Mouse (Mus musculus) G1E (cell line): ENCODE data around the gene Ccser2. TPM values are rescaled to one million over a fixed set of nuclear protein-coding genes. Genes with fewer than 3 reads are reported as not detected.

ENCODE experiments used
- ATAC-seq: 2 replicates; pipeline ENCODE4 v1.8.0; 2016; ENCODE audit warnings: mild to moderate bottlenecking; ENCODE audit not compliant: insufficient number of reproducible peaks, poor library complexity, low FRiP score, severe bottlenecking; ENCODE audit errors: extremely low read depth
- DNase-seq: peaks from one replicate; pipeline ENCODE4 v3.0.0; 2012; ENCODE audit warnings: low spot score
- H3K27me3 ChIP-seq: 2 replicates; pipeline ENCODE4 v1.6.1; 2012; ENCODE audit warnings: mild to moderate bottlenecking, low read length, inconsistent platforms; ENCODE audit not compliant: insufficient read depth
- H3K36me3 ChIP-seq: replicated peaks from 2 replicates; pipeline ENCODE3; 2012; ENCODE audit warnings: mild to moderate bottlenecking, inconsistent platforms
- H3K4me1 ChIP-seq: 2 replicates; pipeline ENCODE4 v1.6.1; 2012; ENCODE audit warnings: low read depth, low read length, inconsistent platforms, mixed read lengths; ENCODE audit not compliant: insufficient read depth
- H3K4me3 ChIP-seq: 2 replicates; pipeline ENCODE4 v1.5.1; 2012; ENCODE audit warnings: low read depth, mild to moderate bottlenecking, inconsistent platforms, low read length, moderate library complexity, mixed read lengths
- H3K9me3 ChIP-seq: replicated peaks from 2 replicates; pipeline ENCODE4 v1.6.1; 2012; ENCODE audit warnings: inconsistent platforms
- CTCF ChIP-seq: IDR thresholded peaks from 2 replicates; pipeline ENCODE4 v1.5.1; 2012; ENCODE audit warnings: low read depth, low read length, inconsistent platforms, mixed read lengths
- GATA1 ChIP-seq: IDR thresholded peaks from 2 replicates; pipeline ENCODE4 v1.6.1; 2012; ENCODE audit warnings: borderline replicate concordance, low read length, inconsistent platforms, mixed read lengths
- GATA2 ChIP-seq: IDR thresholded peaks from 2 replicates; pipeline ENCODE4 v1.6.1; 2012; ENCODE audit warnings: low read depth, low read length, inconsistent platforms, borderline replicate concordance
- POLR2AphosphoS5 ChIP-seq: IDR thresholded peaks from 2 replicates; pipeline ENCODE4 v1.6.1; 2012; ENCODE audit warnings: low read depth, low read length, inconsistent platforms; ENCODE audit not compliant: insufficient replicate concordance
- TAL1 ChIP-seq: conservative IDR thresholded peaks from 2 replicates; pipeline ENCODE4 v1.6.1; 2012; ENCODE audit warnings: low read depth, low read length, inconsistent platforms, mixed read lengths
- polyA plus RNA-seq: library from polyadenylated mRNA; stranded (reverse); fragments of >175 nt; gene quantifications from 2 replicates; pipeline ENCODE4 v1.2.3, GENCODE M21; 2012
- total RNA-seq, 2 experiments: library from RNA; stranded (forward) in 1 of 2; stranded (reverse) in 1 of 2; fragments of 200-1000 nt in 1 of 2; fragments of >200 nt in 1 of 2; fragmentation: Nextera tagmentation in 1 of 2; gene quantifications; 2 replicates each; pipeline ENCODE4 v1.2.3; 2014 to 2017

Gene Ccser2
- total and polyA plus RNA-seq, 3 experiments, result 0.53 to 16.9 (median 7.5) TPM

DNA sequence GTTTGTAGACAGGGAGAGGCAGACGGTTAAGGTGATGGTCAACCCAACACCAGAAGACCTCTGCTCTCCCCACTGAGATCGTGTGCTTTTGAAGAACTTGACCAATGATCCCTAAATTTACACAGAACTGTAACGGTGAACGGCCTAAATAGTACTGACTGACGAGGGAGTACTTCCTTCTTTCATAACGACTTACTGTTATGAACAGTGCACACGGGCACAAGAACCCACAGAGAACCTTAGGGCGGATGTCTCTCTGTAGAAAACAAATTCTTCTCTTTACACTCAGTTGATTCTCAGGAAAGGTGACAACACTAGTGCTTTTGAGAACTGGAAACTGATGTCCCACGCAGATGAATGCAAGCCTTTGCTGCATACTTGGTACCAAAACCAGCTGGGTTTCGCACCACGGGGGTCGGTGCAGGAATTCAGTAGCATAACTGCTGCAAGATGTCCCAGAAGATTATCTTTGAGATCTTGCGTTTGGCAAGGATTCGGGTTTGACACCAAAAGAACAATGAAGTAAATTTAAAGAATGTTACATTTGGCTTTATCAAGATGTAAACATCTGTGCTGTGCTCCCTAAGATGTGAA is 99.7 kb downstream of the Ccser2 start:
- H3K4me3 ChIP-seq, result no peak overlapping the region
- ATAC-seq (no peak), DNase-seq (no peak)
- H3K36me3 ChIP-seq, result no peaks in the 10 kb centered on the region
- TF ChIP-seq CTCF, result no peak
- no peak for TF ChIP-seq POLR2AphosphoS5
- H3K27me3 ChIP-seq, result no peaks in the 10 kb centered on the region
- H3K9me3 ChIP-seq, result no peaks in the 10 kb centered on the region
- peaks cover 2% of the 10 kb centered on the region for H3K4me1 ChIP-seq

DNA sequence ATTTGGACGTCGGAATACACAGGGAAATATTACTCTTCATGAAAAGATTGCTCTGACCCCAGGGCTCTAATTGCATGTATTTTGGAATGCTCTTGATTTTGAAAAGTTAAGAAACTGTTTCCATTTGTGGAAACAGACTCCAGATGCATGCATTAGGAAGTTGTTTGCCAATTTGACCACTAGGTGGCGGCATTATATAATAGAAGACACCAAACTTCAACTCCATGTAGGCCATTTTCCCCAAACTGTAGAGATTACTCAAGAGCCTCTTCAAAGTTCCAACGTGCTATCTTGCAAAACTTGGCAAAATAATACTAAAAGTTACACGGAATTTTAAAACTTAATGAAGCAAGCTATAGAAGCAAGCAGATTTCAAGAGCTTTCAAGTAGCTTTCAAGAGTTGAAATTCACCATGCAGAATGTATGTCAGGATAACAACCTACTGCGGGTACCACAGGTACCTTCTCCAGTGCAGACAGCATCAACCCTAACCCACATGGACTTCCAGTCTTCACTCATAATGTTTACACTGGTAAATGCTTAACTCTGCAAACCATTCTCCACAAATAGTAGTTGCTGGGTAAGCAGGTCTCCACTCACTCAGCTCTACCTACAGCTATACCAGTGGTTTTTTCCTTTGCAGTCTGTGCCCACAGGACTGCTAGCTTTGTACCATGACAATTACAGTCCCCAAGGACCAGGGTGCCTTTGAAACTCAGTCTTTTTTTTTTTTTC is 101.4 kb downstream of the Ccser2 start:
- H3K4me3 ChIP-seq, result no peak overlapping the region
- H3K9me3 ChIP-seq, result no peaks in the 10 kb centered on the region
- DNase-seq (peak; percentile 4), ATAC-seq (no peak)
- H3K36me3 ChIP-seq, result no peaks in the 10 kb centered on the region
- TF ChIP-seq TAL1 (no peak), POLR2AphosphoS5 (no peak), GATA1 (no peak)
- H3K4me1 ChIP-seq, result peaks cover 4% of the 10 kb centered on the region
- no peaks in the 10 kb centered on the region for H3K27me3 ChIP-seq

DNA sequence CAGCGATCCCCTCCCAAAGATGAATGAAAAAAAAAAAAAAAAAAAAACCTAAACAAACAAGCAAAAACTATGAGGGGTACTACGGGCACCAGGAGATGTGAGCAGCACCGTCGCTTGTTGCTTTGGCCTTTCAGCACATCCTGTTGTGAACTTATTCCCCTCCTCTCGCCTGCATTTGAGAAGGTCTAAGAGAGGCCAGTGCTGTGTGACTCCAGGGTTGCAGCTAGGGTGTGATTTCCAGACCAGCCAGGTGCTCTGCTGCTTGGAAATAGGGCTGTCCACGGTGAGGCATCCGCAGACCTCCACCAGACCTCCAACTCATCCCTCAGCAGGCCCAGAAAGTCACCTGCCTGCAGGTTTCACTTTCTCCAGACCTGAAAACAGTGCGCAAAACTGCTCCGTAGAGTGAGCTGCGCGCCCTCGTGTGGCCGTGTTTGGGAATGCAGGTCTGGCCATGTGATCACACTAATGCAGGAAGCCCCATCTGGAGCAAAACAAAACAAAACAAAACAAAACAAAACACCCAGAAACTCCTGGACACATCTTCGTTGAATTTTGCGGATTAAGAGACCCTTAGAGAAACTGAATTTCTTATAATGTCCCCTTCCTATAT is 104.6 kb downstream of the Ccser2 start:
- no peaks in the 10 kb centered on the region for H3K36me3 ChIP-seq
- H3K4me1 ChIP-seq, result peaks cover 4% of the 10 kb centered on the region
- DNase-seq (peak; percentile 17), ATAC-seq (no peak; the same call in 1 of the 2 replicates)
- no peaks in the 10 kb centered on the region for H3K27me3 ChIP-seq
- H3K4me3 ChIP-seq, result no peak overlapping the region; the same call in 1 of the 2 replicates
- TF ChIP-seq CTCF (peak; percentile 56), POLR2AphosphoS5 (no peak)
- H3K9me3 ChIP-seq, result no peaks in the 10 kb centered on the region

DNA sequence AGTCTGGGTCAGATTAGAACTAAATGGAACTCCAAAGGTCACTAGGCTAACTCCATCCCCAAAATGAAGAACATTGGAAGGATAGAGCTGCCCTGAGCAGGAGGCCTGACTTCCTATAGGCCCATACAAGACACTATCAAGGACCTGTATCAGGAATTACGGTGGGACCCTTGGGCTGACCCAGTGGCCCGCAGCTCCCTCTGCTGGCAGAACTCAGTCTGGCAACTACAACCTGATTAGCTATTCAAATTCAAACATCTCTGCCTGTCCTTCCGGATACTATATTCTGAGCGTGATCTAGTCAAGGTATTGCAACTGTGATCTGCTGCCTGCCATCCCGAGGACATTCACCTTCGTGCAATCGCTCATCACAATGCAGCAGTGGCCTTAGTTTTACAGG is 106.2 kb downstream of the Ccser2 start:
- H3K9me3 ChIP-seq, result no peaks in the 10 kb centered on the region
- no peak; the same call in 1 of the 2 replicates for ATAC-seq
- peaks cover 4% of the 10 kb centered on the region for H3K4me1 ChIP-seq
- no peak overlapping the region for H3K4me3 ChIP-seq
- H3K36me3 ChIP-seq, result no peaks in the 10 kb centered on the region
- TF ChIP-seq GATA2 (no peak), GATA1 (no peak), TAL1 (no peak), POLR2AphosphoS5 (no peak), CTCF (no peak)
- DNase-seq, result no peak
- no peaks in the 10 kb centered on the region for H3K27me3 ChIP-seq

DNA sequence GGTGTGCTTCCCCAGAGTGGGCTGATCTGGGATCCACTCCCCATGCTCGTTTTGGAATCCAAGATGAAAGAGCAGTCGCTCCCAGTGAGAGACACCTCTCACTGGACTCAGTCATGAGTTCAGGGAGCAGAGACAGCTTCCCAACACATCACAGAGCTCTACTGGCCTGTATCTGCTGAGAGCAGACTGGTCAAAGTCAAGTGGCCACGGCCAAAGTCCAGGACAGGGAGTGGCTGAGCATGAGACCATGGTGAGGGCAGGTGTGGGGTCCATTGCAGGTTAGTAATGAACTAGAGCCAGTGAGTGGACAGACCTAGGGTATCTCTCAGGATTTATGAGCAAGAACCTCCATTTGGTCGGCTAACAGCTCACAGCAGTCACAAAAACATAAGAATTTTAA is 109.6 kb downstream of the Ccser2 start:
- ATAC-seq (no peak), DNase-seq (no peak)
- Histone ChIP-seq H3K4me3 (no peak overlapping the region), H3K4me1 (peaks cover 2% of the 10 kb centered on the region), H3K9me3 (no peaks in the 10 kb centered on the region), H3K36me3 (no peaks in the 10 kb centered on the region), H3K27me3 (no peaks in the 10 kb centered on the region)
- TF ChIP-seq CTCF, result no peak
- no peak for TF ChIP-seq GATA1
- TF ChIP-seq GATA2, result no peak
- no peak for TF ChIP-seq POLR2AphosphoS5
- no peak for TF ChIP-seq TAL1

DNA sequence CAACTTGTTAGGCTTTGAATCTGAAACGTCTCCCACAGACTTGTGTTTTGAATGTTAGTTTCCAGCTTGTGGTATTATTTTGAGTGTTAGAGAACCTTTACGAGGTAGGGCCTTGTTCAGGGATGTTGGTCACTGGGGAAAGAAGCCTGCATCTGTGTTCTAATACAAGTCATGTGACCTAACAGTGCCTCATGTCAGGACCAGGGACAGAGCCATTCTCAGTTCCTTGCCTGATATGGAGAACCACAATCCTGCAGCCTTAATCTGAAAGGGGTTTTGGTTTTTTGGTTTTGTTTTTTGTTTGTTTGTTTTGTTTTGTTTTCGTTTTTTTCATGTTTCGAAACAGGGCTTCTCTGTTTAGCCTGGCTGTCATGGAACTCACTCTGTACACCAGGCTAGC is 115.6 kb downstream of the Ccser2 start:
- TF ChIP-seq POLR2AphosphoS5, result no peak
- no peak for TF ChIP-seq TAL1
- TF ChIP-seq GATA1, result no peak
- no peak for TF ChIP-seq GATA2
- TF ChIP-seq CTCF, result no peak
- no peak for ATAC-seq

DNA sequence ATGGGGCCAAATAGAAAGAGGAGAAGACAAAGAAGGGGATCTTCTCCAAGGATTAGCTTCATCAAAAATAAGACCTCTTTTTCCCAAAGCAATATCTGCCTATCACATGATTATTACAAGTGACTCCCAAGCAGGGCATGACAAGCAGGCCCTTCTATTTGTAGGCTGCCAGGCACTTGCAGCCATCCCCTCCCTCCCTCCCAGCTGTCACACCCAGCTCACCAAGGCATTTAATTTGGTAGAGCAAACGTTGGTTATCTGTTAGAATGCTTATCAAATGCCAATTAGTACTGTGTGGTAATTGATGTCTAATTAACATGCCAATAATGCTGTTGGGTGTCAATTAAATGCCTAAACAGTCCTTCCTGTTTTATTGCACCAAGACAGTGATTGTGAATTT is 119.7 kb downstream of the Ccser2 start:
- Histone ChIP-seq H3K27me3 (no peaks in the 10 kb centered on the region), H3K4me3 (no peak overlapping the region), H3K36me3 (no peaks in the 10 kb centered on the region), H3K9me3 (no peaks in the 10 kb centered on the region), H3K4me1 (no peaks in the 10 kb centered on the region)
- ATAC-seq, result no peak
- TF ChIP-seq GATA2, result no peak
- TF ChIP-seq GATA1, result no peak
- TF ChIP-seq CTCF, result no peak
- no peak for TF ChIP-seq TAL1
- no peak for TF ChIP-seq POLR2AphosphoS5
- no peak for DNase-seq

More for the DNA sequence above, 115.6 kb downstream of the Ccser2 start:
- no peak for DNase-seq
- Histone ChIP-seq H3K4me3 (no peak overlapping the region), H3K4me1 (no peaks in the 10 kb centered on the region), H3K36me3 (no peaks in the 10 kb centered on the region), H3K9me3 (no peaks in the 10 kb centered on the region), H3K27me3 (no peaks in the 10 kb centered on the region)

Other genes with a start within 250 kb of the Ccser2 start
- gene Rgr, start 80.2 kb upstream of the Ccser2 start, total RNA-seq (2014; fragmentation: Nextera tagmentation), result not detected in 2 replicates
- 0.05 TPM in 1 of 2 replicates, not detected in the other for gene Rgr, start 80.2 kb upstream of the Ccser2 start, total RNA-seq (2017)
- not detected in 2 replicates for gene Rgr, start 80.2 kb upstream of the Ccser2 start, polyA plus RNA-seq
- not detected in 2 replicates for gene Lrit1, start 86.1 kb upstream of the Ccser2 start, total RNA-seq (2014; fragmentation: Nextera tagmentation)
- 0.05 TPM in 1 of 2 replicates, not detected in the other for gene Lrit1, start 86.1 kb upstream of the Ccser2 start, total RNA-seq (2017)
- gene Lrit1, start 86.1 kb upstream of the Ccser2 start, polyA plus RNA-seq, result not detected in 2 replicates
- gene Lrit2, start 99.2 kb upstream of the Ccser2 start, total RNA-seq (2014; fragmentation: Nextera tagmentation), result not detected in 2 replicates
- 0.11 TPM in 1 of 2 replicates, not detected in the other for gene Lrit2, start 99.2 kb upstream of the Ccser2 start, total RNA-seq (2017)
- not detected in 2 replicates for gene Lrit2, start 99.2 kb upstream of the Ccser2 start, polyA plus RNA-seq
- gene Cdhr1, start 129.6 kb upstream of the Ccser2 start, total RNA-seq (2014; fragmentation: Nextera tagmentation), result not detected in 2 replicates
- under 0.01 and 0.06 TPM in 2 replicates for gene Cdhr1, start 129.6 kb upstream of the Ccser2 start, total RNA-seq (2017)
- gene Cdhr1, start 129.6 kb upstream of the Ccser2 start, polyA plus RNA-seq, result not detected in 2 replicates
- not detected in 2 replicates for gene 2610528A11Rik, start 145.2 kb upstream of the Ccser2 start, total RNA-seq (2014; fragmentation: Nextera tagmentation)
- gene 2610528A11Rik, start 145.2 kb upstream of the Ccser2 start, total RNA-seq (2017), result not detected in 2 replicates
- gene 2610528A11Rik, start 145.2 kb upstream of the Ccser2 start, polyA plus RNA-seq, result not detected in 2 replicates
- 201 and 205 TPM in 2 replicates for gene Ghitm, start 166.5 kb upstream of the Ccser2 start, total RNA-seq (2014; fragmentation: Nextera tagmentation)
- gene Ghitm, start 166.5 kb upstream of the Ccser2 start, total RNA-seq (2017), result 173 and 188 TPM in 2 replicates
- 13.7 and 14.0 TPM in 2 replicates for gene Ghitm, start 166.5 kb upstream of the Ccser2 start, polyA plus RNA-seq